Mouse (Mus musculus): ENCODE results near the gene Defb43. TPM values are rescaled to one million over a fixed set of nuclear protein-coding genes. Genes with fewer than 3 reads are reported as not detected.

Gene Defb43
- polyA plus RNA-seq (2012; rRNA removed), result not detected in 2 replicates

DNA sequence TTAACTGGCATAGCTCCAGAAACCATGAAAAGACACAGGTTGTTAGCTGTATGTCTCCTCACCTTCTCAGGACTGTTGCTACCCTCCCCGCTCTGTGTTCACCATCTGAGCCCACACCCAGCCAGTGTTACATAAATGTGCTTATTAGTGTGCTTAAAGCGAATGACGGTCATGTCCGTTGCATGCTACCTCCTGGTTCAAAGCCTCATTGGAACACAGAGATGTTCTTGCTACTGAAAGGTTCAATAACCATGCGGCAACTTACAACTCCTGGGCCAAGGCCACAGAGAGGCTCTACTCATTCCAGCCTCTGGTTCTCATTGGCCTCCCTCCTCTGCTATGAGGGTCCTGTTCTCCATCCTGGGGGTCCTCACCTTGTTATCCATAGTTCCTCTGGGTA, at the start of gene Defb43:
Gene Defb43, plus strand, starts transcription at position 301 of the 400 bp plus-strand sequence.
- 91% methylated on average over 5 of the region's 5 CpGs for WGBS
- no peak for DNase-seq (ENCODE audit: low read depth, low spot score)

- DNase-seq (ENCODE audit: low read depth, low spot score), result no peak
- WGBS, result 85% methylated on average over 4 of the region's 4 CpGs
Observed at GRCm38 (mm10) chr14:62963632-62964031, 47.9 kb upstream of the Defb43 start.

DNA sequence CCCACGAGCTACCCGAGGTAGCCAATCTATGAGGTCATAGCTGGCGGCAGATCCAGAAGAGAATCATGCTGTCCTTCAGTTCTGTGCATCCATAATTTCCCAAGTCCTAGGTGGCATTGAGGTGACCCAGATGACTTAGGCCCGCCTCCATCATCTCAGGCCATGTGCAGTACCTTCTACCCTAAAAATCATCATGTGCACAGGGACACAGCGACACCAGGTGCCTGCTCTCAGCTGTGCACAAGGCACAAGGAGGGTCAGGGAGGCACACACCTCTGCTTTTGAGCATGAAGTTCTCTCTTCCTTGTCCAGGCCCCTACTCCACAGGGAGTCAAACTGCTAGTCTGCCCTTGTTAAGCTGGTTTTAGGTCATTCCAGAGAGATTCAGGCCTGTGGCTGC, 46.2 kb upstream of the Defb43 start:
- 79% methylated on average over 5 of the region's 5 CpGs for WGBS
- no peak for DNase-seq (ENCODE audit: low read depth, low spot score)

DNA sequence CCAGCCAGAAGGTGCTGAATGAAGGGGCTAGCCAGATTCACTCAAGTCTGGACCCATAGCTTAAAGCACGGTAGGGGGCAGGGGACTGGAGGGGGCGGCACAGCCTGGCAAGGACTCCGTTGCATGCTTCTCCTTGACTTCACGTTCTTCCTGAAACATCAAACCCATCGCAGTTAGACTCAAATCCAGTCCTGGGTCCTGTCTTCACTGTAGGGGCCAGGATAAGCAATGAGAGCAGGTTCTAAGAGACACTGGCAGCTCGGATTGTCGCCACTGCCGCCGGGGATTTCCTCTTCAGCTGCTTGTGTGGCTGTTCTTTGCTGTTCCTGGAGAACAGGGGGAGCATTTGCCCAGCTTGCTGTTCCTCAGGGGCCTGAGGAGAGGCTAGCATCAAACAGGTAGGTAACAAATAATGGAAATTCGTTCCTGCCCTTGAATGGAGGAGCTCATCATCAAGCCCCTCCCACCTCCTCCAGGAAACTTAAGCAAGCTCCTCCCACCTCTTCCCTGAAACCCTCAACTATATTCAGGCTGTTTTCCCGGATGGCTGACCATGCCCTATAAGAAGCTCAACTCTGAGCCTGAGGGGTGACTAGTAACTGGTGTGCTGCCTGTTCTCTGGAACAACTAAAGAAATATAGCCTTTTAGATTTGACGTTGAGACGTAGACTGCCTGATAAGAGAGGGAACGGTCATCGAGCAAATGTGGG, 45.6 kb upstream of the Defb43 start:
- WGBS, result 14% methylated on average over 15 of the region's 15 CpGs
- DNase-seq (ENCODE audit: low read depth, low spot score), result no peak

- 9% methylated on average over 5 of the region's 5 CpGs for WGBS
- peak; percentile 14 for DNase-seq (ENCODE audit: low read depth, low spot score)
Observed at GRCm38 (mm10) chr14:62975046-62975445, 36.5 kb upstream of the Defb43 start.

DNA sequence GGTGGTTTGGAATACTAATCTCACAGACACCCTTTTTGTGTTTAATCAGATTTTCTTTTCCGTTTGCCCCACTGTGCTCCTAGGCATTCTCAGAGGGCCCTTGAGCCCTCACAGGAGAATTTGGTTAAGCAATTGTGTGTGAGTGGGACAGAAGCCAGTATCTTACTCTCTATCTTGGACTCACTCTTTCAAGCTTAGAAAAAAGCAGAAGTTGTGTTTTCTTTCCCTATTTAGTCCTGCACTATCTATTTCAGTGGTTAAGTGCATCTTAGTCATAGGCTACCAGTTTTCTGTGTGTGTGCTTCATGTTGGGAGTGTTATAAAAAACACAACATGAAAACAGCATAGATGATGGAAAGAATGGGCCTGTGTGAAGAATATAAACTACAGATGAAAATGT, 31.8 kb upstream of the Defb43 start:
- DNase-seq (ENCODE audit: low read depth, low spot score), result no peak
- WGBS, result 71% methylated on average over 1 of the region's 1 CpGs

DNA sequence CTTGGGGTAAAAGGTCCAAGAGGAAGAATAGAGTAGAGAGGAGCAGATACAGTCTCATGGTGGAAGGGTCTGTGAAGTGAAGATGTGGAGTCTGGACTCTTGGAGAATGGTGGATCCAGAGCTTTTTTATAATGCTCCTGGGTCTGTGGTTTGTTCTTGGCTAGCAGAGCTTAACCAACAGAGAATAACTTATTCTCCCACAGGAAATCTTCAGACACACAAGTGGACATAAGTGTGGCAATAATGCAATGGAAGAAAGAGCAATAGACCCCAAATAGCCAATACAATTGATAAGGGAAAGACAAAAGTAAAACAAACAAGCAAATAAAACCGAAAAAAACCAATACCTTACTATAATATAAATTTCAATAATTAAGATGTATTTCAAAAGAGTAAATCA, 27.2 kb upstream of the Defb43 start, which contains the start of gene Defb48:
Gene Defb48, minus strand, starts transcription at position 101 of the 400 bp plus-strand sequence.
- DNase-seq (ENCODE audit: low read depth, low spot score), result no peak
- 72% methylated on average over 1 of the region's 1 CpGs for WGBS

- no peak for DNase-seq (ENCODE audit: low read depth, low spot score)
- WGBS, result 72% methylated on average over 3 of the region's 3 CpGs
Observed at GRCm38 (mm10) chr14:62991271-62991670, 20.3 kb upstream of the Defb43 start.

- WGBS, result 71% methylated on average over 7 of the region's 7 CpGs
- no peak for DNase-seq (ENCODE audit: low read depth, low spot score)
Observed at GRCm38 (mm10) chr14:62991849-62992510, 19.6 kb upstream of the Defb43 start.

DNA sequence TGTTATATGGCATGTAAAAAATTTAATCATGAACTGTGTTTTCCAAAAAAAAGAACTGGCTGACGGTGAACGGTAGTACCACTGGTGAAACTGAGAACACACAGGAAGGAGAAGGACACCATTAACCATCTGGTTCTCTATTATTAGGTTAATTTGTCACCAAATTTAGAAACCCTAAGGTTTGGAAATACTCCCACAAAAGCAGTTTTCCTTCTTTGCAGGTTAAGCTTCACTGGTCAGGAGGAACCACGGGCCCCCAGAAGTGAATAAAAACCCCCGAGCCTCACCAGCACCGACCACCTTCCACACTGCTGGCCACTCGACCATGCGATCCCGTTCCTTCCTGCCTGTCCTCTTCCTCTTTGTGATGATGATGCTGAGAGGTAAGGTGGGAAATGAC, 13.8 kb upstream of the Defb43 start, which contains the start of gene Defb47:
Gene Defb47, plus strand, starts transcription at position 301 of the 400 bp plus-strand sequence.
- DNase-seq (ENCODE audit: low read depth, low spot score), result no peak
- 74% methylated on average over 8 of the region's 8 CpGs for WGBS

DNA sequence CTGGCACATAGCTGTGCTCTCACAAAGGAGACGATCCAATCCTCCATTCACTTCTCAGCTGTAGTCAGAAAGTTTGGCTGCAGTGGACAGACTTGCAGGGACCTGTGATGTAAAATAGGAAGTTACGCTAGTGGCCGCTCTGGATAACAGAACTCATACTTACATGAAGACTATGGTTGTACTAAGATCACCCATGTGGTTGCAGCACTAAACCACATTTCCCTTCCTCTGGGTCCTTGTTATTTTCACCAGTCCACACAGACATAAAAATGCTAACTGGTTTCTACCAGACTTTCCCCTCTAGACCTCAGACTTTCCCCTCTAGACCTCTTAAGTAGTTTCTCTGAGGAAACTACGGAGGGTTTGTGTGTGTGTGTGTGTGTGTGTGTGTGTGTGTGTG, 12.6 kb upstream of the Defb43 start:
- no peak for DNase-seq (ENCODE audit: low read depth, low spot score)
- WGBS, result 75% methylated on average over 4 of the region's 4 CpGs

DNA sequence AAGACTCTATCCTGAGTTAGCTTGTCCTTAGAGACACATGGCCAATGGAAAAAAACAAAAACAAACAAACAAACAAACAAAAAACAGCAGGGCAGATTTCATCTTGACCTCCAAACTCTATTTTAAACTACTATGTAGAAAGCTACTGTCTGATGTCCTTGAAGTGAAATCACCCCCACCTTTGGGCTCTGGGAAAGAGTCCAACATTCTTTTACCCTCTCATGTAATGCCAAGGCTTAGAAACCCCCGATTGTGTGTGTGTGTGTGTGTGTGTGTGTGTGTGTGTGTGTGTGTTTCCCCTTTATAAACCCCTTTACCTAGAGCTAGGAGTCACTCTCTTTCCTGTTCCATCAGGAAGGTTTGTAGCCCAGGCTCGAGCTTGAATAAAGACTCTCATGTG, 9.0 kb upstream of the Defb43 start:
- 56% methylated on average over 2 of the region's 2 CpGs for WGBS

GRCm38 (mm10) chr14:63013082-63013481, 1.5 kb downstream of the Defb43 start:
- no peak for DNase-seq (ENCODE audit: low read depth, low spot score)
- WGBS, result 64% methylated on average over 4 of the region's 4 CpGs

More for the DNA sequence above, 9.0 kb upstream of the Defb43 start:
- no peak for DNase-seq (ENCODE audit: low read depth, low spot score)

GRCm38 (mm10) chr14:63014667-63015066, 3.1 kb downstream of the Defb43 start:
- WGBS, result 74% methylated on average over 4 of the region's 4 CpGs

DNA sequence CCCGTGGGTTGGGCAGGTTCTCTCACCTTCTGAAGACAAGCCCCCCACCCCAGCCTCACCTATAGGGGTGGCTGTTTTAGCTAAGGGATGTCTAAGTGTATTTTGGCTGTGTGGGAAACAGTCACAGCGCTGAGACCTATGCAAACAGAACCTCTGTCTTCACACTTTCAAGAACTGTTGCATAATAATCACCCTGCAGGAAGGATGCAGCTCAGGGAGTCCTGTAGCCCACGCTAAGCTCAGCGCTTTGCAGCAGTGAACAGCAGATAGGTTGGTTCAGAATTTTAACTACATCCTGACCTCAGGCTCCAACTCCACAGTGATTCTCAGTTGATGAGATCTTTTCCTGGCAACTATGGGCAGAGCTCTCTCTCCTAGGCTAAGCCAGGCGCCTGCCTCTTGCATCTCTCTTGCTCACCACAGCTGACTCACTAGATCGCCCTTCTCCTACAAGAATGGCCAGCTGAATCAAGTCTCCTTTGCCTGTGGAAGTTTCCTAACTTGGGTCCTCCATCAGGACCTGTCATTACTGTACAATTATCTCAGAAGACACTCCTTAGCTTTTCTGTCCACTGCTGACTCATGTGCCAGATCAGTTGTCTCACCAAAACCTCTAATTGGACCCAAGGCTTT, 9.1 kb downstream of the Defb43 start:
- DNase-seq (ENCODE audit: low read depth, low spot score), result no peak
- 48% methylated on average over 6 of the region's 6 CpGs for WGBS

More at GRCm38 (mm10) chr14:63014667-63015066, 3.1 kb downstream of the Defb43 start:
- no peak for DNase-seq (ENCODE audit: low read depth, low spot score)

DNA sequence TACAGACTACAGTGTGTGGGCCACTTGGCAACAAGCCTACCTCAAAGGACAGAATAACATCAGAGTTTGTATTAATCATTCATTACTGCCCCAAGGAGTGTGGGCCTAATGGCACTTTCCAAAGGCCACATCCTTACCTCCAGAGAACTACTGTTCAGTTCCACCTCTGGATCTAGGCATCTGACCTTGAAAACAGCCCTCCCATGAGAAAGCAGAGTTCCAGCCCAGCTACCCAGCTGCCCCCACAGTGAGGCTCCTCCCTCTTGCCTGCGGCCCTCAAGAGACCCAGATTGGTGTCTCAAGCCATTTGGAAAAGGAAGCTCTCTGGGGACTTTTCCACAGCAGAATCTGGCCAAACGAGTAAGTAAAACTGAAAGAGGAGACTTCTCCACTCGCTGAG, 35.1 kb downstream of the Defb43 start, which contains the start of gene Defb42:
Gene Defb42, plus strand, starts transcription at position 301 of the 400 bp plus-strand sequence.
- DNase-seq (ENCODE audit: low read depth, low spot score), result no peak
- WGBS, result 80% methylated on average over 3 of the region's 3 CpGs

DNA sequence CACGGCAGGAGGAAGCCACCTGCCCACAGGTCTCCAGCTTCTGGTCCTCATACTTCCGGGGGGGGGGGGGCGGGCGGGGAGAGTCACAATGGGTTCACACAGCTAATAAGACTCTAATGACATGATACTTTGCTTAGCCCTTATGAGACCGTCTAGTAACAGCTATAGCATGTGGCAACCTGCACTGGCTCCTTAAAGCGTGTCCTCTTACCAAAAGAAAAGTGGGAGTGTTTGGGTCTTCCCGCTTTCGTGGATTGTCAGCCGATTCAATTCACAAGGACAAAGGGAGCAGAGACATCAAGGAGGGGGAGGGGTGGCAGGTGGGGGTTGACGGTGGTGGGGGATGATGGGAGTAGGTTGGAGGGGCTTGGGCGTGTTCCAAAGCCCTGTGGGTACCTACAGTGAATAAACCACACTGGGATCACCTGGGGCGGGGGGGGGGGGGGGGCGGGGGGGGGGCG, 38.4 kb downstream of the Defb43 start, which contains the start of gene Defb30:
Gene Defb30, minus strand, starts transcription at position 51 of the 461 bp plus-strand sequence.
- WGBS, result 76% methylated on average over 14 of the region's 14 CpGs
- no peak for DNase-seq (ENCODE audit: low read depth, low spot score)

DNA sequence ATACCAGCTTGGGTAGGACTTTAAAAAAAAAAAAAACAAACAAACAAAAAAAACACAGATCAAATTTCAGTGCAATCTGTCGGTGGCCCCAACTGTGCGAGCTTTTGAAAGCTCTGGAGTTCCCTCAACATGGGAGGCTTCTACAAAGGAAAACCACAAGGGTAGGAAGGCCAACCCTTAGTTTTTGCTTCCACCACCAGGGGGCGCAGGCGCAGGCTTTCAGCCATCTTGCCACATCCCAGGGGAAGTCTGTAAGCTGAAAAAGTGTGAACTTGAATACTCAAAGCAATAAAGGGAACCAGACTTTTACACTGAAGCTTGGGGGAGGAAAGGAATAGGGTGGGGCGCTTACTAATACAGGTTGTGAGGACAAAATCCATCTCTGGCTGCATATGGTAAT, 39.2 kb downstream of the Defb43 start:
- WGBS, result 30% methylated on average over 5 of the region's 5 CpGs
- peak; percentile 19 for DNase-seq (ENCODE audit: low read depth, low spot score)

GRCm38 (mm10) chr14:63054729-63055128, 43.2 kb downstream of the Defb43 start:
- 24% methylated on average over 6 of the region's 6 CpGs for WGBS
- DNase-seq (ENCODE audit: low read depth, low spot score), result no peak

GRCm38 (mm10) chr14:63060361-63060760, 48.8 kb downstream of the Defb43 start:
- WGBS, result 64% methylated on average over 10 of the region's 10 CpGs

More at GRCm38 (mm10) chr14:63060361-63060760, 48.8 kb downstream of the Defb43 start:
- no peak for DNase-seq (ENCODE audit: low read depth, low spot score)
